Mouse (Mus musculus) heart, postnatal 10 days (tissue): Measurements from ENCODE around the gene Ccdc187. TPM values are rescaled to one million over a fixed set of nuclear protein-coding genes. Genes with fewer than 3 reads are reported as not detected.
A peak's percentile ranks its signal among the peaks of the same experiment; 100 is the strongest.

Experiments used
- DNase-seq, 2 experiments: peaks; one replicate each; pipeline ENCODE4 v3.0.0; 2021
- intact Hi-C: fragments of 180-260 bp; cut with DNase I; formaldehyde crosslinking; loops from one replicate; pipeline ENCODE4 v1.15.1; 2025
- total RNA-seq, 2 experiments: library from RNA; stranded (reverse); gene quantifications; 2 replicates each; pipeline ENCODE4 v1.2.3; 2021

Gene Ccdc187
- total RNA-seq, 2 experiments from 2014 or later: 0.05 to 0.22 TPM

DNA sequence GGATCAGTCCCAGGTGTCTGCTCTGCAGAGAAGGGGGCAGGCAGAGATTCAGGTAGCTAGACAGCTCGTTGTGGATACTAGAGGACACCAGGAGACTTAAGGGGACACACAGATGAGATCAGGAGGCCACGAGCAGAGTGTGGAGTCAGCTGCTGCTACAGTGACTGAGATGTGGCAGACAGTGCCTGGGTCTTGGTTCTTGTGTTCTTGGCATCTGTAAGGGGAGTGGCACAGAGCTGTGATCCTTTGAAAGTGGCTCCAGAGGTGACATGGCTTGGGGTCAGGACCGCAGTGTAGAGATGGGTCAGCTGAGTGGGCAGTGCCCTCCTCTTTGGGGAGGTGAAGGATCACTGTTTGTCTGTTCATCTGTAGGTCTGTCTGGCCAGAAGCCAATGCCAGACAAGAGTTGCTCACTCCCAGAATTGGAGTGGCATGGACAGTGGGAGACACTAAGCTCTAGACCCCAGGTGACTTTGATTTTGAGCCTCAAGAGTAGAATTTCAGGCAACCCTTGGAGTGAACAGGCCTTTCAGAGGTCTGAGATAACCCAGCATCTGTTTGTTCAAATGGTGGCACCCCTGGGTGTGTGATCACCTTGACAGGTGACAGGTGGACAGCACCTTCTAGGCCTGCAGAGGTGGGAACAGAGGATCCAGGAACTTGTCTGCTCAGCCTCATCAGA is 23.8 kb upstream of the Ccdc187 start:
- DNase-seq: no peak
- intact Hi-C loops: loop anchor here (5.0 kb wide), 1 partner anchor 34 kb away; the partner anchor contains the start of gene Dnlz

DNA sequence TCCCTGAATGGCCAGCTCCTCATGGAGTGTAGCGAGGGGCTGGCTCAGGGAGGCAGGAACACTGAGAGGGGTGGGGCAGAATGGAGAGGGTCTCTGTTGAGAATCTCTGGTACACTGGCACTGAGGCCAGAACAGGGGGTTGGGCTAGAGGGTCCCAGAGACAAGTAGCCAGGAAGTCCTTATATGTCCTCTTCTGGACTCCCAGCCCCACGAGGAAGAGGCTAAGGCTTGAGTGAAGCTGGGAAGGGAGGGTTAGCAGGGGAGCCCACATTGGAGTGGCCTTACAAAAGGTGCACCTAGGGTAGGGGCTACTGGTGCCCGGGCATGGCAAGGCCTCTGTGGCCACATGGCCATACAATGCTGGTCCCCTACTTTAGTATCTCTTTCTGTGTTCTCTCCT is 23.0 kb upstream of the Ccdc187 start:
- no peak for DNase-seq
- intact Hi-C loops: loop anchor here (5.0 kb wide), 1 partner anchor 35 kb away; the partner anchor contains the start of gene Dnlz

DNA sequence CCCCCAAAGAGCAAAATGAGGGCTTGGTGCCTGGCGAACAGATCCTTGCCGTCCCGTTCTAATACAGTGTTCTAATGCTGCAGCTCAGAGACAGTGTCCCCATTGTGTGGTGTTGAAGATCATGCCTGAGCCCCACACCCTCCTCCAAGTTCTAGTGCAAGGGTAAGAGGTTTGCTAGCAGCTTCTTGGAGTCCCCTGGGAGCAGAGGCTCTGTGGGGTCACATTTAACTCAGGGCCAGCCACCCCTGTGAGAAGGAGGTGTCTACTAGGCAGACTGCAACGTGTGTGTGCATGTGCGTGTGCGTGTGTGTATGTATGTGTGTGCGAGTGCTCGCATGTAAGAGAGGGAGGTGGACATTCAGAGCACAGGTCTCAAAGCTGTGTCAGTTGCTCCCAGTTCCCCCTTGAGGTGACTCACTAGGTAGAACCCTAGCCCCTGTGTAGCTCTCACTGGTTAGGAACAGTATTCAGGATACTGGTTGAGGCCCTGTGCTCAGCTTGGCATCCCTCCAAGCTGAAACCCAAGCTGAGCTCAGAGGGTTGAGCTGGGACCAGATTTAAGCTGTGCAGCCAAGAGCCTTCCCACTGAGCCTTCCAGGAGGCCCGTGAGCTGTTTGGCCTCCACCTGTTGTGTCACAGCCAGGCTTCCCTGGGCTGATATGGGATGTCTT is 22.4 kb upstream of the Ccdc187 start:
- DNase-seq: no peak
- intact Hi-C loops: loop anchor here (5.0 kb wide), 1 partner anchor 36 kb away; the partner anchor contains the start of gene Dnlz

DNA sequence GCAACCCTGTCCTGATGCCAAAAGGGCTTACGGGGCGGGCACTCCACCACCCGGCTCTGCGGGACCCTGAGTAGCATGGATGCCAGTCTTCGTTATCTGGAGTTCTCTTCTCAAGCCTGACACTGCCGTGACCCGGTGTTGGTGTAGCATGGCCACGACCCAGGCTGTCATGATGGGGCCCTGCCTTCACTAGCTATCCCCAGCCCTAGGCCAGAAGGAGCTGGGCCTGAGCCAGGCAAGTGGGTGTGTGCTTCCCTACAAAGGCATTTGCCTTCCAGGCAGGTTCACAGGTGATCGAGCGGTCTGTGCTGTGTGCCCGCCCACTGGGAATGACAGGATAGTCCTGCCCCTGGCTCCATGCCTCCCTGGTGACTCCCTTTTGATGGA is 21.6 kb upstream of the Ccdc187 start:
- DNase-seq: peak in 1 of 2 experiments; percentile 68
- intact Hi-C loops: loop anchor here (5.0 kb wide), 1 partner anchor 36 kb away; the partner anchor contains the start of gene Dnlz

DNA sequence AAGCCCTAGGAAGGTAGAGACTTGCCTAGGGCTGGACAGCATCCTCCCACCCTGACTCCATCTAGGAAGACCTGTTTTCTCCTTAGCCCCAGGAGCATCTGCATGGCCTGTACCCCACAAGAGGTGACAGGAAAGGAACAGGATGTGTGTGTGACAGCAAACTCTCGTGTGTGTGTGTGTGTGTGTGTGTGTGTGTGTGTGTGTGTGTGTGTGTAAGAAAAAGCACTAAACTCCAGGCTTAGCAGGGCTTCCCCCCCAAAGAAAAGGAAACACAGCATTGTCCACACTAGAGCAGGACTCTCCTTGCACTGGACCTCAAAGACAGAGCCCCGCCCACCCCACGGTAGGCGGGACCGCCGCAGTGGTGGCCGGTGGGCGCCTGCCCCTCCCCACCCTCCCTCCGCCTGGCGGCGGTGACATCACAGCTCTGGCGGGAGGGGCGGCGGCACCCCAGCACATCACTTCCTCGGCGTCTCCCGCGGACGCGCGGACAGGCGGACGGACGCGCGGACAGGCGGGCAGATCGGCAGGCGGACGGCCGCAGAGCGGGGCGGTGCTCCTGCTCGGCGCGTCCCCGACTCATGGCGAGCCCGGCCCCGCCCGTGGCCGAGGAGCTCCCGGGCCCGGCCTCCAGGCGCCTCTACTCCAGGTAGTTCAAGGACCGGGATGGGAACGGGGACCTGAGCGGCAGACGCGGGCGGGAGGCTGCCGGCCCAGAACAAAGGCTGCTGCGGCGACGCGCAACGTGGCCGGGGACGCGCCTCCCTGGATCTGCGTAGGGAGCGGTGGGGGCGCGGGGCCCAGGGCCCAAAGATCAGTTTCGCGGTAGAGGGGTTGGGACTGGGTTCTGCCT is 20.9 kb upstream of the Ccdc187 start, which contains the start of gene Gpsm1:
Gene Gpsm1 (plus strand): TSS at position 444 of the 853 bp plus-strand sequence.
- intact Hi-C loops: loop anchor here (5.0 kb wide), 1 partner anchor 37 kb away; the partner anchor contains the start of gene Dnlz
- peak; percentile 87 to 88 for DNase-seq

DNA sequence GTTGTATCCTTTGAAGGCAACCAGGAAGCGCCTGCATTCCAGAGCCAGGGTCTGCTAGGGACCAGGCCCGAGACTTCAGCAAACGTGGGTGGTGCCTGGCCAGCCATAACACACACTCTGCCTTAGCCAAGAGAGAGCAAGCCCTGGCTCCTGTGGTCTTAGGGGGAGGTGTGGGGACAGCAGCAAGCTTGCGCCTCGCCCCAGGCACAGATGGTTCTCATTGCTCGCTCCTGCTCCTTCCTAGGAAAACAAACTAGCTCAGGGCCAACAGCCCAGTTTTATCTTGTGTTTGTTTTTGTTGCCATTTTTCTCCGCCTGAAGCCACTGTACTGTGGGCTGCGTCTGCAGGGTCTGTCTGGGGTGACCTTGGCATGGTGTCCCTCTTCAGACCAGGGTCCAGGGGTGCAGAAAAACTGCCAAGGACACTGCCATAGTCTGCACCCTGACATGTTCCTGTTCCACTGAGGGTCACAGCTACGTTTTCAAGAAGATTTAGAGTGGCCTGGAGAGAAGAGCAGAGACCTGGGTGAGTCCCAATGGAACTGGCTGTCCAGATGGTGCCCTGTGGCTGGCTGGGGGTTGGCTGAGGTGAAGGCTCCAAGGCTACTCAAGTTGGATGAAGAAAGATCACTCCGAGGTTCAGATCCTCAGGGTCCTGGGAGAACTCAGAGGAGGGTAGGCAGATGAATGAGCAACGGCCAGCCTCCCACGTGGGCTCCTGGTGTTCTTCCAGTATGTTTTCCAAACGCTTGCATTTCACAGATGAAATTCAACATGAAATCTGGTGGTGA is 20.1 kb upstream of the Ccdc187 start:
- intact Hi-C loops: loop anchor here (5.0 kb wide), 1 partner anchor 38 kb away; the partner anchor contains the start of gene Dnlz

DNA sequence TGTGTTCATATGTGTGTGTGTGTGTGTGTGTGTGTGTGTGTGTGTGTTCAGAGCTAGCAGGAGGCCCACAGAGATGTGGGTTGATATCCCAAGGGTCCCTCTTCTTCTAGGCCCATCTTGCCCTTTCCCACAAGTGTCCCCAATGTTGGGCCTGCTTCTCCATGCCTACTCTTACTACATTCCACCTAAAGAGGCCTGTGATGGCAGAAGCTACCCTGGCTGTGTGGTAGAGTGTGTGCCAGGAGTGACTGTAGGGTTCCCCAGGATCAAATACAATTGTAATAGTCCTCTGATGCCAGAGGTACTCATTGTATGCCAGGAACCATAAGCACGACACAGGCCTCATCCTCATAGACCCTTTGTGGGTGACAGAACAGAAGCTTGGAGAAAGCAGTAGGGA is 19.0 kb upstream of the Ccdc187 start:
- intact Hi-C loops: no loop called here

More for the DNA sequence above, 20.1 kb upstream of the Ccdc187 start:
- DNase-seq: peak; percentile 79 to 81

DNA sequence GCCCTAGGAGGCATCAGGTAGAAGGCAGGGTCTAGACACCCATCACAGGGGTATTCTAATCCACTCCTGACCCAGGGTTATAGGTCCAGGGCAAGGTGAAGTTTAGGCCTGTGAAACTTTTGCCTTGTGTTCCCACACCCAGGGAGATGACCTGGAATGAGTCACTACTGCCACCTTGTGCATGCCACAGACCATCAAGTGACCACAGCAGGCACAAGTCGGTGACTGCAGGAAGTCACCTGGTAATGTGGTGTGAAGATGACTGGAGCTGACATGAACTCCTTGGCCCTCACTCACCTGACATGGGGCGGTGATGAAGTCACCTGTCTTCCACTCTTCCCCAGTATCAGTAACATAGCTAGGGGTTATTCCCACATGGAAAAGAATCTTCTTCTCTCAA is 18.5 kb upstream of the Ccdc187 start:
- DNase-seq: peak in 1 of 2 experiments; percentile 42
- intact Hi-C loops: no loop called here

More for the DNA sequence above, 19.0 kb upstream of the Ccdc187 start:
- no peak for DNase-seq

DNA sequence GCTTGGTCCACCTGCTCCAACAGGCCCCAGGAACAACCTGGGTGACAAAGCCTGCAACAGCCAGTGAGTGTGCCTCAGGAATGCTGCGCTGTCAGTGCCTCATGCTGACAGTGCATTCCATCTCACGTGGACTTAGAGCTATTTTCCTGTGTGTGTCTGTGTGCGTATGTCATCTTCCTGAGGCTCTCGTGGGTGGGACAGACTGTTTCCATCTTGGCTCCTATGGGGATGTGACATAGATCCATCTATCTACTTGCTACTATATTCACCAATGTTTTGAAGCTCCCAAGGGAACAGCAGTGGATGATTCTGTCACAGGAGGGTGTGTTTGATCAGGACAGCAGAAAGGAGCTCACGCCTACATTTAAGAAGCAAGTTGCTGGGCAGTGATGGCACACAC is 17.6 kb upstream of the Ccdc187 start:
- intact Hi-C loops: no loop called here

DNA sequence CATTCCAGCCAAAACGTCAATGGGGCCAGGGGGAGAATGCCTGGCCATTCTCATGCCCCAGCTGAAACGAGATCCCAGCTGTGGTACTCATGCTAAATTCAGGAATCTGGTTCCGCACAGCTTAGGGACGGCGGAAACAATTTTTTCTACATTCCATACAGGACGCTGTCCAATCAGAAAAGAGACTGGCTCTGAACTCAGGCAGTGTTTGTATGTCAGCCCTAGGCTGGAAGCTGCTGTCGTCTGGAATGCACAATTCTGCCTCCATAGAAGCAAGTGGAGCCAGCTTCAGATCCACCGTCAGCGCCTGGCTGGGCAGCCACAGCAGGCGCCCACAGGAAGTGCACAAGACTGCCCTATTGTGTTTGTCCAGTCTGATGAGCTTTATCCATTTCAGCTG is 15.4 kb upstream of the Ccdc187 start:
- intact Hi-C loops: no loop called here
- DNase-seq: peak; percentile 49 to 59

More for the DNA sequence above, 17.6 kb upstream of the Ccdc187 start:
- DNase-seq: no peak

DNA sequence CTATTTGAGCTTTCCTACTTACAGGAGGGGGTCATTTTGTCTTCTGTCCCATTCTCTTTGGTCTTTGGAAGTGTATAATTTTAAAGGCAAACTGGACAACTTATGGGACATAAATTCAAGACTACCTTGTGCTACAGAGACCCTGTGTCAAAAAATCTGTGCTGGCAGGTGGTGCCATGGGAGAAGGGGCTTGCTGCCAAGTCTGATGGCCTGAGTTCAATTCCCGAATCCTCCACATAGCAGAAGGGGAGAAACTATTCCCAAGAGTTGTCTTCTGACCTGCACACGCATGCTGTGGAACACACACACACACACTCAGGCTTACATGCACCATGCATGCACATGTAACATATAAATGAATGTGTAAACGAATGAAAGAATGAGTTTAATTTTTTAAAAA is 12.3 kb upstream of the Ccdc187 start:
- no peak for DNase-seq
- intact Hi-C loops: no loop called here

DNA sequence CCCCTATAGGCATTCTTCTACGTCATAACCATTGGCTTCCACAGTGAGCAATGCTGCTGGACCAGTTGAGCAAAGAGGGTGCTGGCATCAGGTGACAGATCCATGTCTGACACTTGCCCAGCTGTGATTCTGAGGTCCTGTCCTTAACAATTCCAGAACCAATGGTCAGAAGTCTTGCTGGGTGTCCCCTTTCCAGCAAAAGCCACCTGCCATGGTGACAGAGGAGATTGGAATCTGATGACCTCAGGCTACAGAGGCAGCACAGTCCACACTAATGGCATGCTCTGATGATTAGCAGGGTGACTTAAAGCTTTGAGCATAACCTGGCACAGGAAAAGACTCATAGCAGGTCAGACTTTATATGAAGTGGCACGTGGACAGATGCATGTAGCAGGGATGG is 11.2 kb upstream of the Ccdc187 start:
- intact Hi-C loops: no loop called here
- DNase-seq: no peak

DNA sequence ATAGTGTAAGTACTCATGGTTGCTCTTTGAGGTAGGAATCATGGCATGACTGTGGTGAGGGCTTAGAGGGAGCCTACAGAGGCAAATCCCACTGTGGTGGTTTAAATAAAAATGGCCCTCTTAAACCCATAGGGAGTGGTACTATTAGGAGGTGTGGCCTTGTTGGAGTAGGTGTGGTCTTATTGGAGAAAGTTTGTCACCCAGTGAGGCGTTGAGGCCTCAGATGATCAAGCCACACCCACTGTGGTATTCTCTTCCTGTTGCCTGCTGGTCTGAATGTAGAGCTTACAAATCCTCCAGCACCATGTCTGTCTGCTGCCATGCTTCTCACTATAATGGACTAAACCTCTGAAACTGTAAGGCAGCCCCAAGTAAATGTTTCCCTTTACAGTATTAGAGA is 10.4 kb upstream of the Ccdc187 start:
- no peak for DNase-seq
- intact Hi-C loops: loop anchor here (5.0 kb wide), 1 partner anchor 263 kb away; no protein-coding TSS in a partner anchor

DNA sequence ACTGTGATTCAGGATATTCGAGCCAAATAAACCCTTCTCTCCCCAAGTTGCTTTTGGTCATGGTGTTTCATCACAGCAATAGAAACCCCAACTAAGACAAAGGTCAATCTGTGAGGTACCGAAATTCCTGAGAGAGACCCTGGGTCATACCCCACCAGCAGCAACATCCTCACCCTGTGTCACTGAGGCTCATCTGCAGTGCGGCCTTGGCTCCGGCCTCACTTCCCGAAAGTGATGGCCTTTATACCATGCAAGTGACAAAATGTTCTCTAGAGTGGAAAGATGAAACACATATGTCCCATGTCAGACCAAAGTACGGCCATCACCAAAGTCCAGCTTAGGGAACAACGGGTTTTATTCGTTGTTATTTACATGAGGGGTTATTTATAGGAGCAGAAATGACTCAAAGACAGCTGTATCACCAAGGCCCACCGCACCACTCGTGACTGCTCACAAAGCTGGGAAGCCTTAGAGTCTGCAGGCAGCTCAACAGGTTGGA is 7.7 kb upstream of the Ccdc187 start:
- intact Hi-C loops: loop anchor here (2.0 to 5.0 kb wide), 2 partner anchors 51 to 265 kb away; partner anchors contain the start of gene Dnlz
- no peak for DNase-seq

DNA sequence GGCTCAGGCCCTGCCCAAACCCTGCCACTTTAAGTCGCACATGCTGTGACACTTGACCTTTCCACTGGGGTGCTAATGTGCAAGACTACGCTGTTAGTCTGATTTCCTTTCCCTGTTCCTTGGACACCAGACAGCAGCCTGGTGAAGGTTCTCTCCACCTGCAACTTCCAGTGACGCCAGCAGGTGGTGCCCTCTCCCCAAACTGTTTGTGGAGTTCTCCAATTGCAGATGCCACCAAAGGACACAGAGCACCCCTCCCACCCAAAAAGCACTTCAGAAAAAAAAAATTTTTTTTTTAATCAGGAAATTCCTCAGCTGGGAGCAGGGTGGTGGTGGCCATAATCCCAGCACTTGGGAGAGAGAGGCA is 6.4 kb upstream of the Ccdc187 start:
- DNase-seq: peak; percentile 91 to 95
- intact Hi-C loops: loop anchor here (5.0 kb wide), 1 partner anchor 267 kb away; no protein-coding TSS in a partner anchor

DNA sequence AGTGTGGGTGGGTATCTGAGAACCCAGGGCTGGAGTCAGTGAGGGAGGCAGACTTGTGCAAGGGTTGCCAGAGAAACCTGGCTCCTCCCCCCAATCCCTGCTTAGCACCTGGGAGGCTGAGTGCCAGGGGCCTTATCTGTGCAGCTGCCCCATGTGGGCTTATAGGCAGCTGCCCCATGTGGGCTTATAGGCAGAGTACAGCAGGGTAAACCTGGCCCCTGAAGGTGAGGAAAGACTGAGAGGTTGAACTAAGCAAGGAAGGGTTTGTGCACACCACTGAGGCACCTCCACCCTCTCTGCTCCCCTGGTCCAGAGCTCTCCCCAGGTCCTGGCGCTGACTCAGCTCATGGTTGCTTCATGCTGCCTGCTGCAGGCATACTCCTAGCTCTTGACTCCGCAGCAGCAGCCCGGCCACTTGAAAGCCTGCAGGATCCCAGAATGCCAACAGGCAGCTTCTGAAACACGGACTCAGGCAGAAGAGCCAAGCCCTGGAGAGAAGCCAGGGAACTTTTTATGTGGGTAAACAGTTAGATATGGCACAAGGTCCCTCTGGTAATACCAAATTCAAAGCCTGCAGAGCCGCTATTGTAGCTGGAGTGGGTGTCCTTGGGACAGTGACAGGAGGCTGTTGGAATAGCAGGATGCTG is 5.9 kb upstream of the Ccdc187 start:
- DNase-seq: no peak
- intact Hi-C loops: loop anchor here (5.0 kb wide), 1 partner anchor 267 kb away; no protein-coding TSS in a partner anchor

DNA sequence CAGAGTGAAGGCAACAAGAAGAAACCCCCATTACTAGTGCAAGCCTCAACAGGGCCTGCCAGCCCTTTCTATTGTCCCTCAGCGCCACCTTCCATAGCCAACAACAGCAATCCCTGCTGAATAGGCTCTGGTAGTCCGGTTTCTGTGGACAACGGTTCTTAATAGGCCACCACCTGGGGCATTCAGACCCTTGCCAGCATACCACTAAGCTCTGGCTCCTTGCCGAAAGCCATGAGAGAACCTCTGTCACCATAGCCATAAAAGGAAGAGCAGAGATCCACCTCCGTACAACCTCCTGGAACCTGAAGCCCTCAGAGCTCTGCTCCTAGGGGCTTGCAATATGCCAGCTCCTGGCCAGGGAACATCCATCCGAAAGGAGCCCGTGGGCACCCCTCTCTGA is 5.0 kb upstream of the Ccdc187 start:
- intact Hi-C loops: no loop called here
- no peak for DNase-seq

DNA sequence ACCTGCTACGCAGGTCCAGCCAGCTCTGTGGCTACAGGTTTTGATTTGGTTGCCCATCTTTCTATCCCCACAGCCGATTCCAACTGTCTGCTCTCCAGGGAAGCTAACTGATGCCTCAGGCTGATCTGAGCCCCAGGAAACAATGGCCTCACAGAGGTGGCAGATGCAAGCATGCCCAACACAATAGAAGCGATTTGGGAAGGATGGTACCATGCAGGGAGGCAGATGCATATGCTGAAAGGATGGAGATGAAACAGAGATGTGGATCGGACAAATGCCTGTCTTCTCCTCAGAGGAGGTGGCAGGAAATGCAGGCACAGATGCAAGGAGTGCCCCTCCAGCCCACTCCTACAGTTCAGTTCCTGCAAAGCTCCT is 4.5 kb upstream of the Ccdc187 start:
- intact Hi-C loops: no loop called here
- DNase-seq: no peak

DNA sequence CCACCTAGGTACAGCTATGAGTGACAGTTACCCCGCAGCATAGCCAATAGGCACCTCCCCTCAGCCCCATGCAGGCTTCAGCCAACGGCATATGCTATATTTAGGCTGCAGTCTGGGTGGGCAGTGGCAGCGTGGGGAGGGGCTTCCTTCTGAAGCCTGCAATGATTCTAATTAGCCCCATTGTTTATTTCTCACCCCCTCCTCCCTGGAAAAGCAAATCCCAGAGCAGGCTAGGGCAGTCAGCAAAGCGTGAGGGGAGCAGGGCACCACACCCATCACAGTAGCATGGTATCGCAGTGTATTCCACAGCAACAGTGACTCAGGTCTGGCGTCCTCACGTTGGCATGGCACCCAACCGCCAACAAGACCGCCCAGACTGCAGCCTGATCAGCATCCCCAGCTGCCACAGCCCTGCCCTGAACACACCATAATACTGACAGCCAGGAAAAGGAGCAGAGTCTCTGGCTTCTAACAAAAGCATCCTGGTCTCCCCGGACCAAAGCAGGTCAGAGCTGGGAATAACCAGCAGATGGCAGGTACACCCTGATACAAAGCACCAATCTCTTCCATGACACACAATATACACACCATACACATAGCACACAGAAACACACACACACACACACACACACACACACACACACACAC is 4.0 kb upstream of the Ccdc187 start:
- intact Hi-C loops: no loop called here
- peak; percentile 40 to 51 for DNase-seq
